Mouse (Mus musculus): ENCODE measurements at regions not wholly inside any gene's neighbourhood (a gene's known extent, or its start where the extent isn't known, plus 50 kb on each side); places are given as distances from the start of the nearest gene placed in this dataset.

DNA sequence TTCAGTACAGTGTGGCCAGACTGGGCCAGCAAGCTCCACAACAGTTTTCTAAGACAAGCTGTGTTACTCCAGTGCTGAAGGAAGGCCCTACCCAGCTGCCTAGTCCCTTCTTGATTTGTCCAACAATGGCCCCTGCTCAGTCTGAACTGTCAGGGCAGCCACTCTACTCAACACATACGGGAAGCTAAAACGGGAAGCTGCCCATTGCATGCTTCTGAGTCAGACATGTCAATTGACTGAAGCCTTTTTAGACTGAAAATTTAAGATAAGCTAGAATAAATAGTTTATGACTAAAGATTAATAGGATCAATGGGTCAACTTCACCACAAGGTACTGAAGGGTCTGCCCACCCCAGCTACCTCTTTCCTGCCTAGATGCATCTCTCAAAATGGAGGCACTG lies 181.4 kb upstream of the Cdyl start:
- 79% methylated on average over 2 of the region's 2 CpGs for WGBS
- no peaks in the 10 kb centered on the region for H3K36me3 ChIP-seq
- H3K9me3 ChIP-seq (replicated peaks) = no peaks in the 10 kb centered on the region
- H3K9ac ChIP-seq = no peak overlapping the region
- no peak overlapping the region for H3K27ac ChIP-seq
- no peak overlapping the region for H3K4me3 ChIP-seq
- H3K4me1 ChIP-seq (replicated peaks) = no peaks in the 10 kb centered on the region
- no peak for ATAC-seq (replicated peaks; ENCODE audit: insufficient number of reproducible peaks, insufficient read depth, low FRiP score, low read depth)
- no peaks in the 10 kb centered on the region for H3K27me3 ChIP-seq
- no peak overlapping the region for H3K4me2 ChIP-seq

DNA sequence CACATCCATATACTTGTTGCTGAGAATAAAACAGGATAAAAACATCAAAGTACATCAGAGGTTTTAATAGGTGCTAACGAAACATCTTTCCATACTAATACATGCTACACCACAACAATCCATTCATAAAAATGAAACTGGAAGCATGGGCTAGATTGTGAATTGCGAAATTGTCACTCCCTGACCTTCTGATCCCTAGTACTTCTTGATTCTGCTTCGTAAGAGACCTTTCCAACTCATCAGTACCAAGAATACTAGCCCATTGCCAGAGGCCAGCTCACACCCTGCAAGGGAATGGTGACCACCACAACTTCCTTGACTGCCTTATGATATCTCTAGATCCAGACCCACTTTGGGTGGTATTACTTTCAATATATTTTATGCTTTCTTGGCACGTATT lies 177.3 kb upstream of the Cdyl start:
- no peak overlapping the region for H3K9ac ChIP-seq
- peaks cover 6% of the 10 kb centered on the region; the same call in 1 of the 2 replicates for H3K4me1 ChIP-seq (replicated peaks)
- H3K36me3 ChIP-seq = no peaks in the 10 kb centered on the region
- ATAC-seq (replicated peaks; ENCODE audit: insufficient number of reproducible peaks, insufficient read depth, low FRiP score, low read depth) = no peak
- no peak overlapping the region for H3K4me3 ChIP-seq
- no peak overlapping the region for H3K27ac ChIP-seq
- H3K9me3 ChIP-seq (replicated peaks) = no peaks in the 10 kb centered on the region
- no peaks in the 10 kb centered on the region for H3K27me3 ChIP-seq
- no peak overlapping the region for H3K4me2 ChIP-seq
- 85% methylated on average over 4 of the region's 4 CpGs for WGBS

GRCm38 (mm10) chr13:35486125-35486524 lies 173.5 kb upstream of the Cdyl start:
- H3K27me3 ChIP-seq = no peaks in the 10 kb centered on the region
- ATAC-seq (replicated peaks; ENCODE audit: insufficient number of reproducible peaks, insufficient read depth, low FRiP score, low read depth) = peak; percentile 85
- no peak overlapping the region for H3K4me2 ChIP-seq
- peaks cover 6% of the 10 kb centered on the region; the same call in 1 of the 2 replicates for H3K4me1 ChIP-seq (replicated peaks)
- H3K9me3 ChIP-seq (replicated peaks) = no peaks in the 10 kb centered on the region
- no peak overlapping the region for H3K9ac ChIP-seq
- H3K36me3 ChIP-seq = no peaks in the 10 kb centered on the region
- no peak overlapping the region for H3K27ac ChIP-seq
- 65% methylated on average over 4 of the region's 4 CpGs for WGBS
- no peak overlapping the region for H3K4me3 ChIP-seq

DNA sequence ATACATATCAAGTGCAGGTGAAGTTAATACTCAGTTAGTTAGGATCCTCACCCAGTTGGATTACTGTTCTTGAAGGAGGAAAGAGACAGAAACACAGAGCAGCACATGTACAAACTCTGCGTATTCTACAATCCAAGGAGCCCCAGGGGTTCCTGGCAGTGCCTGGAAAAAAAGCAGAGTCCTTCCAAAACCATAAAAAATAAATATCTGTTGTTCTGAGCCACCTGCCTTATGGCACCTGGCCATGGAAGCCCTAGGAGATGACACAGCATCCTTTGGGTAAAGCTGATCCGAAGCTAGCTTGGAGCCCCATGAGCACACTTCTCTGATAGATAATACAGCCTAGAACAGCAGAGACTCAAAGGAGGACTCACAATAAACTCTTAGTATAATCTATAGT lies 159.9 kb upstream of the Cdyl start:
- no peak overlapping the region for H3K4me2 ChIP-seq
- no peaks in the 10 kb centered on the region for H3K27me3 ChIP-seq
- H3K4me1 ChIP-seq (replicated peaks) = no peaks in the 10 kb centered on the region; the same call in none of the 2 replicates
- ATAC-seq (replicated peaks; ENCODE audit: insufficient number of reproducible peaks, insufficient read depth, low FRiP score, low read depth) = no peak
- no peak overlapping the region for H3K27ac ChIP-seq
- H3K4me3 ChIP-seq = no peak overlapping the region
- no peaks in the 10 kb centered on the region for H3K9me3 ChIP-seq (replicated peaks)
- H3K9ac ChIP-seq = no peak overlapping the region
- no peaks in the 10 kb centered on the region for H3K36me3 ChIP-seq
- WGBS = 89% methylated on average over 2 of the region's 2 CpGs

GRCm38 (mm10) chr13:35500891-35501290 lies 158.7 kb upstream of the Cdyl start:
- WGBS = 49% methylated on average over 5 of the region's 5 CpGs
- H3K9me3 ChIP-seq (replicated peaks) = no peaks in the 10 kb centered on the region
- no peaks in the 10 kb centered on the region; the same call in none of the 2 replicates for H3K4me1 ChIP-seq (replicated peaks)
- no peaks in the 10 kb centered on the region for H3K36me3 ChIP-seq
- no peak for ATAC-seq (replicated peaks; ENCODE audit: insufficient number of reproducible peaks, insufficient read depth, low FRiP score, low read depth)
- H3K4me3 ChIP-seq = no peak overlapping the region
- no peak overlapping the region; the same call in 1 of the 2 replicates for H3K27ac ChIP-seq
- H3K9ac ChIP-seq = no peak overlapping the region
- no peaks in the 10 kb centered on the region for H3K27me3 ChIP-seq
- no peak overlapping the region for H3K4me2 ChIP-seq

- ATAC-seq (replicated peaks; ENCODE audit: insufficient number of reproducible peaks, insufficient read depth, low FRiP score, low read depth) = no peak
- H3K27ac ChIP-seq = peak overlapping the region; percentile 18; the same call in 1 of the 2 replicates
- no peaks in the 10 kb centered on the region for H3K27me3 ChIP-seq
- H3K4me2 ChIP-seq = no peak overlapping the region
- no peaks in the 10 kb centered on the region; the same call in none of the 2 replicates for H3K4me1 ChIP-seq (replicated peaks)
- no peak overlapping the region for H3K9ac ChIP-seq
- WGBS = 58% methylated on average over 11 of the region's 11 CpGs
- no peaks in the 10 kb centered on the region for H3K36me3 ChIP-seq
- no peak overlapping the region for H3K4me3 ChIP-seq
- no peaks in the 10 kb centered on the region for H3K9me3 ChIP-seq (replicated peaks)
Observed at GRCm38 (mm10) chr13:35501351-35502146, 158.1 kb upstream of the Cdyl start.

DNA sequence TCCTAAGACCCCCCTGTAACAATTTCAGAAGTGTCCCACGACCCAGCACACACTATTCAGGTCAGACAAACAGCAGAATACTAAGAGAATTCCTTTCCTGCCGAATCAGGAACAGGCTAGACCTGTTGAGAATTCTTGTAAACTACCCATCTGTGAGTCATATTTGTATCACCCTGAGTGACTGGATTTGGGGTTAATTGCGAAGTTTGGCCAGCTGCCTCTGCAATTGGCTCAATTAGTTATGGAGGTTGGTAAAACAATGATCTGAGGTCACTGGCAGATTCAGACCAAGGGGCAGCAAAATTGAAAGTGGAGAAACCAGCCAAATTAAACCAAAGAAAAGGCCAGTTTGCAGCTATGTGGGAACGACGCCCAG lies 157.5 kb upstream of the Cdyl start:
- Histone ChIP-seq H3K4me3 (no peak overlapping the region), H3K27me3 (no peaks in the 10 kb centered on the region), H3K9me3 (replicated peaks) (no peaks in the 10 kb centered on the region), H3K4me2 (no peak overlapping the region), H3K4me1 (replicated peaks) (no peaks in the 10 kb centered on the region; the same call in none of the 2 replicates), H3K36me3 (no peaks in the 10 kb centered on the region), H3K9ac (no peak overlapping the region), H3K27ac (no peak overlapping the region)
- no peak for ATAC-seq (replicated peaks; ENCODE audit: insufficient number of reproducible peaks, insufficient read depth, low FRiP score, low read depth)
- 62% methylated on average over 5 of the region's 5 CpGs for WGBS

GRCm38 (mm10) chr13:35503362-35503821 lies 156.2 kb upstream of the Cdyl start:
- H3K9me3 ChIP-seq (replicated peaks) = no peaks in the 10 kb centered on the region
- no peak for ATAC-seq (replicated peaks; ENCODE audit: insufficient number of reproducible peaks, insufficient read depth, low FRiP score, low read depth)
- H3K27ac ChIP-seq = no peak overlapping the region
- H3K4me1 ChIP-seq (replicated peaks) = no peaks in the 10 kb centered on the region; the same call in none of the 2 replicates
- H3K36me3 ChIP-seq = no peaks in the 10 kb centered on the region
- no peaks in the 10 kb centered on the region for H3K27me3 ChIP-seq
- WGBS = 62% methylated on average over 17 of the region's 17 CpGs
- no peak overlapping the region for H3K4me3 ChIP-seq
- no peak overlapping the region for H3K9ac ChIP-seq
- no peak overlapping the region for H3K4me2 ChIP-seq

GRCm38 (mm10) chr13:35507195-35507594 lies 152.4 kb upstream of the Cdyl start:
- H3K36me3 ChIP-seq = no peaks in the 10 kb centered on the region
- no peak overlapping the region for H3K4me3 ChIP-seq
- no peak overlapping the region for H3K27ac ChIP-seq
- no peaks in the 10 kb centered on the region; the same call in 1 of the 2 replicates for H3K4me1 ChIP-seq (replicated peaks)
- no peak overlapping the region for H3K4me2 ChIP-seq
- H3K9me3 ChIP-seq (replicated peaks) = no peaks in the 10 kb centered on the region
- H3K9ac ChIP-seq = no peak overlapping the region
- WGBS = 54% methylated on average over 1 of the region's 1 CpGs
- no peak for ATAC-seq (replicated peaks; ENCODE audit: insufficient number of reproducible peaks, insufficient read depth, low FRiP score, low read depth)
- no peaks in the 10 kb centered on the region for H3K27me3 ChIP-seq

- no peak overlapping the region for H3K27ac ChIP-seq
- no peak for ATAC-seq (replicated peaks; ENCODE audit: insufficient number of reproducible peaks, insufficient read depth, low FRiP score, low read depth)
- H3K9me3 ChIP-seq (replicated peaks) = no peaks in the 10 kb centered on the region
- no peak overlapping the region for H3K4me3 ChIP-seq
- no peak overlapping the region for H3K4me2 ChIP-seq
- 44% methylated on average over 8 of the region's 8 CpGs for WGBS
- H3K27me3 ChIP-seq = no peaks in the 10 kb centered on the region
- H3K9ac ChIP-seq = no peak overlapping the region
- no peaks in the 10 kb centered on the region for H3K4me1 ChIP-seq (replicated peaks)
- no peaks in the 10 kb centered on the region for H3K36me3 ChIP-seq
Observed at GRCm38 (mm10) chr13:35512029-35512507, 147.6 kb upstream of the Cdyl start.

DNA sequence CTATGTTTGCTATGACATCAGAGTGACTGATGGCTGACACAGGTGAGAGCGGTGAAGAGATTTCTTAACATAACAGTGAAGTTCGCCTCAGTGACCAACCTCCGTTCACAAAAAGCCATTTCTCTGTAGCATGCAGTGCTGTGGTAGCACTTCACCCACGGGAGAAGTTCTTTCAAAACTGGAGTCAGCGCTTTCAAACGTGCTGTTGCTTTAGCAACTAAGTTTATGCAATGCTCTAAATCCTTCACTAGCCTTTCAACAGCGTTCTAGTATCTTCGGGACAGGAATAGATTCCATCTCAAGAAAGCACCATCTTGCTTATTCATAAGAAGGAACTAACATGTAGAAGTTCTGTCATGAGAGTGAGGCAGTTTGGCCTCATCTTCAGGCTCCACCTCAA lies 146.5 kb upstream of the Cdyl start:
- ATAC-seq (replicated peaks; ENCODE audit: insufficient number of reproducible peaks, insufficient read depth, low FRiP score, low read depth) = no peak
- Histone ChIP-seq H3K4me3 (no peak overlapping the region), H3K27ac (no peak overlapping the region), H3K27me3 (no peaks in the 10 kb centered on the region), H3K4me1 (replicated peaks) (no peaks in the 10 kb centered on the region), H3K9me3 (replicated peaks) (no peaks in the 10 kb centered on the region), H3K4me2 (no peak overlapping the region), H3K9ac (no peak overlapping the region), H3K36me3 (no peaks in the 10 kb centered on the region)
- 78% methylated on average over 8 of the region's 8 CpGs for WGBS

- Histone ChIP-seq H3K9ac (no peak overlapping the region), H3K36me3 (no peaks in the 10 kb centered on the region), H3K4me2 (no peak overlapping the region), H3K27me3 (no peaks in the 10 kb centered on the region), H3K4me1 (replicated peaks) (no peaks in the 10 kb centered on the region), H3K9me3 (replicated peaks) (no peaks in the 10 kb centered on the region), H3K4me3 (no peak overlapping the region), H3K27ac (no peak overlapping the region)
- no peak for ATAC-seq (replicated peaks; ENCODE audit: insufficient number of reproducible peaks, insufficient read depth, low FRiP score, low read depth)
- 66% methylated on average over 3 of the region's 3 CpGs for WGBS
Observed at GRCm38 (mm10) chr13:35515291-35515690, 144.3 kb upstream of the Cdyl start.
